Mouse (Mus musculus): ENCODE measurements around the gene Zcchc18. TPM values are rescaled to one million over a fixed set of nuclear protein-coding genes. Genes with fewer than 3 reads are reported as not detected.

Zcchc18 gene
- total RNA-seq, 2 experiments from 2014 or later = 0.49 to 0.68 TPM

Other genes starting within 250 kb of the Zcchc18 start
- 100 to 1,000 TPM; 188 to 232 TPM for gene Morf4l2, start 249.5 kb upstream of the Zcchc18 start, total RNA-seq (2021)
- gene Glra4, start 213.0 kb upstream of the Zcchc18 start, total RNA-seq (2021) = not detected
- gene Plp1, start 170.5 kb upstream of the Zcchc18 start, total RNA-seq (2021) = 10 to 100 TPM; 15.0 to 17.0 TPM
- under 1 TPM; 0.25 to 0.42 TPM for gene Rab9b, start 124.4 kb upstream of the Zcchc18 start, total RNA-seq (2021)
- gene H2bfm, start 65.8 kb upstream of the Zcchc18 start, total RNA-seq (2021) = not detected
- 10 to 100 TPM in 1 of 2 experiments, 1 to 10 TPM in 1; 6.0 to 11.6 TPM for gene Tmsb15b2, start 17.7 kb upstream of the Zcchc18 start, total RNA-seq (2021)
- gene Tmsb15l, start 16.3 kb upstream of the Zcchc18 start, total RNA-seq (2021) = not detected
- 1 to 10 TPM; 3.2 to 5.9 TPM for gene Tmsb15b1, start 16.3 kb upstream of the Zcchc18 start, total RNA-seq (2021)
- 1 to 10 TPM; 4.1 to 6.4 TPM for gene Slc25a53, start 45.1 kb downstream of the Zcchc18 start, total RNA-seq (2021)
- 1 to 10 TPM; 4.4 to 4.8 TPM for gene Fam199x, start 56.4 kb downstream of the Zcchc18 start, total RNA-seq (2021)
- not detected for gene Esx1, start 128.9 kb downstream of the Zcchc18 start, total RNA-seq (2021)

Measured in gastrocnemius, postnatal 10 days (tissue).